Mouse (Mus musculus) frontal cortex, postnatal 10 days (tissue): ENCODE measurements around the gene Tmem14a.
A peak's percentile ranks its signal among the peaks of the same experiment; 100 is the strongest.
"Not testable (repeated sequence)": the region's sequence is repeated elsewhere in the genome, so short reads cannot be mapped to it uniquely, and the experiment has no call there.

Source experiments
- DNase-seq, 2 experiments: peaks; one replicate each; pipeline ENCODE4 v3.0.0; 2022; ENCODE audit warnings: low spot score in 2 of 2, mixed read lengths in 1 of 2

Gene Tmem14a

GRCm38 (mm10) chr1:21252566-21253302, 34.4 kb downstream of the Tmem14a start:
- no peak for DNase-seq

- DNase-seq = no peak
Measured at GRCm38 (mm10) chr1:21253303-21253650, 34.9 kb downstream of the Tmem14a start.

- no peak for DNase-seq
Measured at GRCm38 (mm10) chr1:21253856-21254255, 35.5 kb downstream of the Tmem14a start.

GRCm38 (mm10) chr1:21255625-21256345, 37.4 kb downstream of the Tmem14a start:
- no peak for DNase-seq

- DNase-seq = no peak
Measured at GRCm38 (mm10) chr1:21256391-21256790, 38.0 kb downstream of the Tmem14a start.

GRCm38 (mm10) chr1:21256871-21257270, 38.5 kb downstream of the Tmem14a start:
- DNase-seq = no peak

- DNase-seq = not testable (repeated sequence)
Measured at GRCm38 (mm10) chr1:21259981-21260380, 41.6 kb downstream of the Tmem14a start.

GRCm38 (mm10) chr1:21262401-21262800, 44.0 kb downstream of the Tmem14a start:
- no peak for DNase-seq

GRCm38 (mm10) chr1:21263986-21264385, 45.6 kb downstream of the Tmem14a start:
- DNase-seq = no peak

GRCm38 (mm10) chr1:21264747-21265146, 46.4 kb downstream of the Tmem14a start:
- DNase-seq = no peak

GRCm38 (mm10) chr1:21266766-21267165, 48.4 kb downstream of the Tmem14a start:
- DNase-seq = no peak

- DNase-seq = not testable (repeated sequence)
Measured at GRCm38 (mm10) chr1:21267466-21267865, 49.1 kb downstream of the Tmem14a start.

- peak in 1 of 2 experiments; percentile 51 for DNase-seq
Measured at GRCm38 (mm10) chr1:21271343-21272055, 53.1 kb downstream of the Tmem14a start.

GRCm38 (mm10) chr1:21272056-21272431, 53.7 kb downstream of the Tmem14a start:
- peak in 1 of 2 experiments; percentile 17 for DNase-seq

GRCm38 (mm10) chr1:21273091-21273490, 54.7 kb downstream of the Tmem14a start:
- DNase-seq = no peak

GRCm38 (mm10) chr1:21274437-21275040, 56.2 kb downstream of the Tmem14a start:
- no peak for DNase-seq

- DNase-seq = not testable (repeated sequence)
Measured at GRCm38 (mm10) chr1:21275366-21275765, 57.0 kb downstream of the Tmem14a start.

GRCm38 (mm10) chr1:21276158-21276557, 57.8 kb downstream of the Tmem14a start:
- DNase-seq = not testable (repeated sequence)
